Mouse (Mus musculus) embryonic facial prominence, embryonic 10.5 days (tissue): ENCODE data around the gene Gm49369. TPM values are rescaled to one million over a fixed set of nuclear protein-coding genes. Genes with fewer than 3 reads are reported as not detected.

ENCODE experiments used
- DNase-seq: peaks from one replicate; pipeline ENCODE4 v3.0.0-alpha.2; 2017; ENCODE audit warnings: low spot score
- H3K27ac ChIP-seq: fragments of 300-500 bp; sonication (generic); replicated peaks from 2 replicates; pipeline ENCODE4 v1.5.1; 2016; ENCODE audit warnings: mild to moderate bottlenecking
- H3K27me3 ChIP-seq: fragments of 300-500 bp; sonication (generic); replicated peaks from 2 replicates; pipeline ENCODE4 v1.6.1; 2016; ENCODE audit warnings: low read depth, mild to moderate bottlenecking; ENCODE audit not compliant: poor library complexity, severe bottlenecking
- H3K36me3 ChIP-seq: fragments of 300-500 bp; sonication (generic); replicated peaks from 2 replicates; pipeline ENCODE4 v1.6.1; 2016; ENCODE audit warnings: mild to moderate bottlenecking, moderate library complexity
- H3K4me1 ChIP-seq: fragments of 300-500 bp; sonication (generic); 2 replicates; pipeline ENCODE4 v1.6.1; 2016
- H3K4me3 ChIP-seq: fragments of 300-500 bp; sonication (generic); 2 replicates; pipeline ENCODE4 v1.5.1; 2016; ENCODE audit warnings: mild to moderate bottlenecking, moderate library complexity
- H3K9me3 ChIP-seq: fragments of 300-500 bp; sonication (generic); 2 replicates; pipeline ENCODE4 v1.6.1; 2016; ENCODE audit warnings: mild to moderate bottlenecking
- WGBS: fragments of 180-500 bp; shearing (Covaris S2); methylation state at CpG from one replicate; pipeline ENCODE4 v1.1.7; 2016; 5-methylcytosine and 5-hydroxymethylcytosine counted together
- polyA plus RNA-seq: library from polyadenylated mRNA; unstranded; fragments of >200 nt; fragmentation: Nextera tagmentation; extraction: Ambion mirVana; gene quantifications from 2 replicates; pipeline ENCODE4 v1.2.1, GENCODE M21; 2016

Gene Gm49369
- polyA plus RNA-seq, 1 experiment from 2014 or later: not detected

GRCm38 (mm10) chr7:142391108-142391507 is 8.6 kb upstream of the Gm49369 start:
- 80% methylated on average over 3 of the region's 3 CpGs for WGBS

GRCm38 (mm10) chr7:142389961-142390650 is 7.6 kb upstream of the Gm49369 start:
- Histone ChIP-seq H3K27ac (no peak overlapping the region), H3K36me3 (peaks cover 9% of the 10 kb centered on the region), H3K27me3 (no peaks in the 10 kb centered on the region), H3K4me3 (no peak overlapping the region), H3K9me3 (no peaks in the 10 kb centered on the region), H3K4me1 (peaks cover 31% of the 10 kb centered on the region)
- DNase-seq: no peak
- 89% methylated on average over 3 of the region's 3 CpGs for WGBS

More at GRCm38 (mm10) chr7:142391108-142391507, 8.6 kb upstream of the Gm49369 start:
- peaks cover 25% of the 10 kb centered on the region for H3K4me1 ChIP-seq
- H3K27me3 ChIP-seq: no peaks in the 10 kb centered on the region
- H3K27ac ChIP-seq: no peak overlapping the region
- H3K36me3 ChIP-seq: no peaks in the 10 kb centered on the region; the same call in 1 of the 2 replicates
- H3K9me3 ChIP-seq: no peaks in the 10 kb centered on the region
- no peak overlapping the region for H3K4me3 ChIP-seq
- no peak for DNase-seq

GRCm38 (mm10) chr7:142388740-142389139 is 6.3 kb upstream of the Gm49369 start:
- WGBS: 93% methylated on average over 2 of the region's 2 CpGs
- H3K27ac ChIP-seq: peak overlapping the region; percentile 88; the same call in 1 of the 2 replicates

GRCm38 (mm10) chr7:142388198-142388597 is 5.7 kb upstream of the Gm49369 start:
- no peaks in the 10 kb centered on the region for H3K9me3 ChIP-seq
- peak overlapping the region; percentile 88 for H3K27ac ChIP-seq
- peaks cover 29% of the 10 kb centered on the region for H3K4me1 ChIP-seq
- DNase-seq: no peak
- peak overlapping the region; percentile 84 for H3K4me3 ChIP-seq
- H3K36me3 ChIP-seq: peaks cover 28% of the 10 kb centered on the region
- H3K27me3 ChIP-seq: no peaks in the 10 kb centered on the region
- WGBS: 97% methylated on average over 1 of the region's 1 CpGs

More at GRCm38 (mm10) chr7:142388740-142389139, 6.3 kb upstream of the Gm49369 start:
- DNase-seq: no peak
- H3K4me1 ChIP-seq: peaks cover 31% of the 10 kb centered on the region
- H3K36me3 ChIP-seq: peaks cover 23% of the 10 kb centered on the region
- H3K4me3 ChIP-seq: no peak overlapping the region
- H3K9me3 ChIP-seq: no peaks in the 10 kb centered on the region
- no peaks in the 10 kb centered on the region for H3K27me3 ChIP-seq

GRCm38 (mm10) chr7:142387419-142388148 is 5.1 kb upstream of the Gm49369 start, which contains the start of gene Ctsd:
Gene Ctsd (minus strand): TSS chr7:142388038.
- peak within 1 kb of the TSS; percentile 84 for H3K4me3 ChIP-seq
- peaks cover 34% of the 10 kb centered on the region for H3K36me3 ChIP-seq
- H3K27me3 ChIP-seq: no peaks in the 10 kb centered on the region
- H3K9me3 ChIP-seq: no peaks in the 10 kb centered on the region
- DNase-seq: peak; percentile 99
- peaks cover 23% of the 10 kb centered on the region for H3K4me1 ChIP-seq
- under 1% methylated on average over 52 of the region's 55 CpGs for WGBS
- peak within 1 kb of the TSS; percentile 88 for H3K27ac ChIP-seq

- peaks cover 23% of the 10 kb centered on the region for H3K4me1 ChIP-seq
- H3K9me3 ChIP-seq: no peaks in the 10 kb centered on the region
- WGBS: 56% methylated on average over 6 of the region's 6 CpGs
- peak overlapping the region; percentile 88 for H3K27ac ChIP-seq
- peak overlapping the region; percentile 84 for H3K4me3 ChIP-seq
- no peak for DNase-seq
- no peaks in the 10 kb centered on the region for H3K27me3 ChIP-seq
- H3K36me3 ChIP-seq: peaks cover 43% of the 10 kb centered on the region
Measured at GRCm38 (mm10) chr7:142386621-142387201, 4.2 kb upstream of the Gm49369 start.

- 92% methylated on average over 3 of the region's 3 CpGs for WGBS
- Histone ChIP-seq H3K27ac (peak overlapping the region; percentile 88; the same call in 1 of the 2 replicates), H3K4me3 (peak overlapping the region; percentile 84), H3K4me1 (peaks cover 23% of the 10 kb centered on the region), H3K36me3 (peaks cover 51% of the 10 kb centered on the region), H3K9me3 (no peaks in the 10 kb centered on the region), H3K27me3 (no peaks in the 10 kb centered on the region)
- no peak for DNase-seq
Measured at GRCm38 (mm10) chr7:142385742-142386403, 3.4 kb upstream of the Gm49369 start.

- H3K4me1 ChIP-seq: peaks cover 23% of the 10 kb centered on the region
- 87% methylated on average over 10 of the region's 10 CpGs for WGBS
- no peaks in the 10 kb centered on the region for H3K27me3 ChIP-seq
- H3K4me3 ChIP-seq: no peak overlapping the region
- H3K27ac ChIP-seq: no peak overlapping the region
- peaks cover 67% of the 10 kb centered on the region for H3K36me3 ChIP-seq
- no peaks in the 10 kb centered on the region for H3K9me3 ChIP-seq
- DNase-seq: no peak
Measured at GRCm38 (mm10) chr7:142384306-142384705, 1.8 kb upstream of the Gm49369 start.

GRCm38 (mm10) chr7:142381175-142381574 is 1.3 kb downstream of the Gm49369 start:
- no peak overlapping the region for H3K4me3 ChIP-seq
- peaks cover 98% of the 10 kb centered on the region for H3K36me3 ChIP-seq
- no peaks in the 10 kb centered on the region for H3K9me3 ChIP-seq
- H3K27ac ChIP-seq: no peak overlapping the region
- peaks cover 6% of the 10 kb centered on the region for H3K4me1 ChIP-seq
- DNase-seq: no peak
- 93% methylated on average over 4 of the region's 4 CpGs for WGBS
- no peaks in the 10 kb centered on the region for H3K27me3 ChIP-seq

- no peak overlapping the region for H3K4me3 ChIP-seq
- peaks cover 92% of the 10 kb centered on the region for H3K36me3 ChIP-seq
- H3K27ac ChIP-seq: no peak overlapping the region
- no peak for DNase-seq
- H3K4me1 ChIP-seq: peaks cover 8% of the 10 kb centered on the region
- no peaks in the 10 kb centered on the region for H3K9me3 ChIP-seq
- 85% methylated on average over 6 of the region's 6 CpGs for WGBS
- H3K27me3 ChIP-seq: no peaks in the 10 kb centered on the region
Measured at GRCm38 (mm10) chr7:142379186-142379585, 3.3 kb downstream of the Gm49369 start.

- H3K27ac ChIP-seq: no peak overlapping the region; the same call in 1 of the 2 replicates
- peaks cover 17% of the 10 kb centered on the region for H3K27me3 ChIP-seq
- peaks cover 24% of the 10 kb centered on the region for H3K4me1 ChIP-seq
- peaks cover 74% of the 10 kb centered on the region for H3K36me3 ChIP-seq
- DNase-seq: no peak
- 94% methylated on average over 14 of the region's 14 CpGs for WGBS
- no peak overlapping the region for H3K4me3 ChIP-seq
- no peaks in the 10 kb centered on the region for H3K9me3 ChIP-seq
Measured at GRCm38 (mm10) chr7:142377233-142377925, 5.1 kb downstream of the Gm49369 start.
